Mouse (Mus musculus) heart, adult 2 months (tissue): ENCODE data around the gene Smg5. TPM values are rescaled to one million over a fixed set of nuclear protein-coding genes. Genes with fewer than 3 reads are reported as not detected.
A peak's percentile ranks its signal among the peaks of the same experiment; 100 is the strongest.
"Not testable (repeated sequence)": the region's sequence is repeated elsewhere in the genome, so short reads cannot be mapped to it uniquely, and the experiment has no call there.

Source experiments
- DNase-seq, 2 experiments: peaks; one replicate each; pipeline ENCODE4 v3.0.0; 2021
- H3K27ac ChIP-seq: fragments of 200-600 bp; 2 replicates; pipeline ENCODE4 v1.8.1; 2022
- H3K27me3 ChIP-seq: fragments of 200-500 bp; 2 replicates; pipeline ENCODE4 v1.6.1; 2012; ENCODE audit warnings: mild to moderate bottlenecking, low read length, inconsistent platforms, mixed read lengths; ENCODE audit not compliant: control insufficient read depth, insufficient read depth
- H3K36me3 ChIP-seq: fragments of 200-500 bp; 2 replicates; pipeline ENCODE4 v1.6.1; 2012; ENCODE audit warnings: low read length, inconsistent platforms; ENCODE audit not compliant: control insufficient read depth, insufficient read depth
- H3K4me1 ChIP-seq: fragments of 200-500 bp; 2 replicates; pipeline ENCODE4 v1.6.1; 2011; ENCODE audit warnings: low read length; ENCODE audit not compliant: control insufficient read depth, insufficient read depth
- H3K4me3 ChIP-seq: fragments of 200-600 bp; 2 replicates; pipeline ENCODE4 v1.8.1; 2022
- H3K79me2 ChIP-seq: fragments of 200-500 bp; replicated peaks from 2 replicates; pipeline ENCODE4 v1.6.1; 2012; ENCODE audit warnings: mild to moderate bottlenecking, inconsistent platforms, low read length, moderate library complexity, mixed read lengths; ENCODE audit not compliant: control insufficient read depth, insufficient read depth
- H3K9ac ChIP-seq: fragments of 200-500 bp; 2 replicates; pipeline ENCODE4 v1.6.1; 2012; ENCODE audit warnings: low read depth, mild to moderate bottlenecking, control low read depth, inconsistent platforms, low read length, mixed read lengths
- CTCF ChIP-seq: fragments of 200-600 bp; IDR thresholded peaks from 2 replicates; pipeline ENCODE4 v1.8.1; 2022; ENCODE audit warnings: antibody characterized with exemption, mild to moderate bottlenecking, moderate library complexity
- EP300 ChIP-seq: fragments of 200-500 bp; IDR thresholded peaks from 2 replicates; pipeline ENCODE4 v1.6.1; 2011; ENCODE audit warnings: low read depth, low read length, control low read depth; ENCODE audit not compliant: insufficient read depth
- POLR2A ChIP-seq: fragments of 200-500 bp; IDR thresholded peaks from 2 replicates; pipeline ENCODE4 v1.6.1; 2011; ENCODE audit warnings: mild to moderate bottlenecking, low read depth, low read length, control low read depth; ENCODE audit not compliant: insufficient read depth
- WGBS: fragments of 180-500 bp; shearing (Covaris S2); methylation state at CpG from one replicate; pipeline ENCODE4 v1.1.7; 2018; 5-methylcytosine and 5-hydroxymethylcytosine counted together
- intact Hi-C: fragments of 180-260 bp; cut with DNase I; formaldehyde crosslinking; loops from one replicate; pipeline ENCODE4 v1.15.1; 2025
- long read RNA-seq: library from polyadenylated mRNA; stranded (forward); transcript quantifications from one replicate; pipeline ENCODE4 v2.0.0, GENCODE M21; 2021
- polyA plus RNA-seq: library from polyadenylated mRNA; depleted of rRNA; stranded (reverse); fragments of >200 nt; gene quantifications from 2 replicates; pipeline ENCODE4 v1.2.3, GENCODE M21; 2012; rRNA removed
- total RNA-seq, 2 experiments: library from RNA; stranded (reverse); gene quantifications; 2 replicates each; pipeline ENCODE4 v1.2.3; 2021

Smg5 gene
- 10 to 100 TPM; 42.7 to 45.8 TPM for total RNA-seq
- polyA plus RNA-seq = 44.4 and 66.9 TPM in 2 replicates
- long read RNA-seq, full-length matches to known transcripts = 4 of 10 reads
- long read RNA-seq, partial matches to known transcripts = 2 of 10 reads
- long read RNA-seq, other reads (novel, unspliced or antisense) = 4 of 10 reads

DNA sequence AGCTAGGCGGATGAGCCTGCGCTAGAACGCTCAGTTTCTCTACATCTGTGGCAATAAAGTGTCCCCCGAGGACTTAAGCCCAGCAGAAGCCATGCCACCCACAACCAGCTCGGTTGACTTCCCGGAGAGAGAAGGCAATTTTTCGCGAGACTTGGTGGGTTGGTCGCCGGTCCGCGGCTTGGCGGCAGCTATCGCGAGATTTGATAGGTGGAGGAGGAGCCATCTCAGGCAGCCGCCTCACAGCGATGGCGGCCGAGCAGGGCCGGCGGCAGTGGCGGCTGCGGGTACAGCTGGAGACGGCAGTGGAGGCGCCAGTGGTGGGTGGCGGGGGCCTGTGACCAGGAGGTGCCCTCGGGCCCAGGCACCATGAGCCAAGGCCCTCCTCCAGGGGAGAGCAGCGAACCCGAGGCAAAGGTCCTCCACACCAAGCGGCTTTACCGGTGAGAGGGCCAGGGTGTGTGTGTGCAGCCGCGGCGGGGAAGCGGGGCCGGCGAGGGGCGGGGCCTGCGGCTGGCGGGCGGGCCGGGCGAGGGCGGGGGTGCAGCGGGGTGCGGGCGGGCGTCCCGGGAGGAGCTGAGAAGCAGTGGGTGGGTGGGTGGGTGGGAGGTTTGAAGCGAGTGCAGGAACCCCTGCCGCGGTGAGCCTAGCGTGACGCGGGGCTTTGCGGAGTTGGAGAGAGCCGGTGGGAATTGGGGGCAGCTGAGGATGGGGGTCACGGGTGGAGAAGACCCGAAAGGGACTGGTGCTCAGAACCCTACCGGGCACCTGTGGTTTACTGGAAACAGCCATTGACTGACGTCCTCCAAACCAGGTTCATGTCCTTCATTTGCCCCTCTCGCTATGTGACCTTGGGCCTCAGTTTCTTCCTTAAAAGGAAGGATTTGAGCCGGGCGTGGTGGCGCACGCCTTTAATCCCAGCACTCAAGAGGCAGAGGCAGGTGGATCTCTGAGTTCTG lies at the start of gene Smg5, which contains the start of gene Tmem79:
TSS of gene Smg5 (plus strand) at position 203 of the 956 bp plus-strand sequence.
TSS of gene Tmem79 (minus strand) at position 91 of the 956 bp plus-strand sequence.
- WGBS = under 1% methylated on average over 59 of the region's 66 CpGs
- Histone ChIP-seq H3K4me1 (peaks cover 6% of the 10 kb centered on the region), H3K79me2 (no peaks in the 10 kb centered on the region; the same call in 1 of the 2 replicates), H3K36me3 (no peaks in the 10 kb centered on the region), H3K9ac (peak within 1 kb of the TSS; percentile 95), H3K4me3 (peak within 1 kb of the TSS; percentile 85), H3K27me3 (no peaks in the 10 kb centered on the region), H3K27ac (peak within 1 kb of the TSS; percentile 99)
- peak; percentile 97 to 98 for DNase-seq
- TF ChIP-seq EP300 (no peak), POLR2A (peak; percentile 99)
- intact Hi-C loops = loop anchor here (5.0 kb wide), 1 partner anchor 39 kb away; the partner anchor contains the start of genes Cct3 and Tsacc

DNA sequence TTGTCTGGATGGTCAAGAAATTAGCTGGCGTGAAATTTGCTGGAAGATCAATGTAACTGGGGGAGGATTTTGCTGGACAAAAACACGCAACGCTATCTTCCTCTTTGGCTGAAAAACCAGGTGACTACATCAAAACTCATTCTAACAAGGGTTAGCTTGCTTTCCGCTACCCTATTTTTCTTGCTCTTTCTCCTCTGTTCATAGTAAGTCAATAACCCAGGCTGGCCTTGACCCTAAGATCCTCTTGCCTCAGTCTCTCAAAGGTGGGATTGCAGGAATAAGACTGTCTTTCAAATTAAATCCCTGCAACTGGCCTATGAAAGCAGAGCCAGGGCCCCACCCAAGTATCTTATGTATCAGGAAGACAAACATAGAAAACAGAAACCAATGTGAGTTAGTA lies 49.0 kb upstream of the Smg5 start, which contains the start of gene Gm38392:
TSS of gene Gm38392 (minus strand) at position 101 of the 400 bp plus-strand sequence.
- intact Hi-C loops = no loop called here
- no peaks in the 10 kb centered on the region for H3K27me3 ChIP-seq
- no peaks in the 10 kb centered on the region for H3K4me1 ChIP-seq
- H3K4me3 ChIP-seq = no peak within 1 kb of the TSS
- no peaks in the 10 kb centered on the region for H3K79me2 ChIP-seq
- TF ChIP-seq EP300 (no peak), CTCF (no peak), POLR2A (no peak)
- H3K36me3 ChIP-seq = no peaks in the 10 kb centered on the region
- no peak within 1 kb of the TSS for H3K27ac ChIP-seq
- DNase-seq = no peak
- H3K9ac ChIP-seq = no peak within 1 kb of the TSS
- 96% methylated on average over 4 of the region's 4 CpGs for WGBS

DNA sequence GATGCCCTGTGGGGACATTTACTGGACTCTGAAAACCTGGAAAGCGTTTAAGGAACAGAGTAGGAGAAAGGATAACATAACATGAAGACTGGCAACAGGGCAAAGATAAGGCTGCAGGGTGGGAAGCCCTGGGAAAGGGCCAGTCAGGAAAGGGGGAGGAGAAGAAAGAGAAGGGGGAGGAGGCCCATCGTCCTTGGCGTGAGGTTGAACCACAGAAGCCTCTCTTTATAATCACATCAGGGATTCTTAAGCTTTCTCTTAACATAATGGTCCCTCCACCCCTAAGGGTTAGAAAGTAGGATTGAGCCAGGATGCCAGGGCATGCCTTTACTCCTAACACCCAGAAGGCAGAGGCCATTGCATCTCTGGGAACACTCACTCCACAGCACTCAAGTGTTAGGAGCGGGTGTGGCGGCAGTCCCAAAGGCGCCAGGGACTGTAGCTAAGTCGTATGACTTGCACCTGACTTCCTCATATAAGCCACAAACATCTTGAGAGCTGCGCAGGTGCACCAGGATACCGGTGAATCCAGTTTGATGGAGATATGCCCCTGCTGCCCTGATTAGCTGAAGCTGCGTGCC lies 47.8 kb upstream of the Smg5 start:
- WGBS = 66% methylated on average over 10 of the region's 10 CpGs
- H3K27ac ChIP-seq, intact Hi-C loops: not testable (repeated sequence)

DNA sequence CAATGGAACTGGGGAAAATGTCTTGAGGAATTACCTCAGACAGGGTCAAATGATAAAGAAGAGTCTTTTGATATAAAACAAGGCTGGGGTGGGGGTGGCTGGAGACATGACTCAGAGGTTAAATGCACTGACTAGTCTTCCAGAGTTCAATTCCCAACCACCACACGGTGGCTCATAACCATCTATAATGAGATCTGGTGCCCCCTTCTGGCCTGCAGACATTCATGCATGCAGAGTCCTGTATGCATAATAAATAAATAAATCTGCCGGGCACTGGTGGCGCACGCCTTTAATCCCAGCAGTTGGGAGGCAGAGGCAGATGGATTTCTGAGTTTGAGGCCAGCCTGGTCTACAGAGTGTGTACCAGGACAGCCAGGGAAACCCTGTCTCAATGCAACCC lies 44.1 kb upstream of the Smg5 start:
- TF ChIP-seq CTCF = peak; percentile 60
- TF ChIP-seq EP300 = no peak
- no peaks in the 10 kb centered on the region for H3K79me2 ChIP-seq
- H3K36me3 ChIP-seq = no peaks in the 10 kb centered on the region
- no peak overlapping the region for H3K9ac ChIP-seq
- H3K27me3 ChIP-seq = no peaks in the 10 kb centered on the region
- no peak for DNase-seq
- no peaks in the 10 kb centered on the region for H3K4me1 ChIP-seq
- 61% methylated on average over 4 of the region's 4 CpGs for WGBS
- no peak overlapping the region for H3K4me3 ChIP-seq
- no peak overlapping the region for H3K27ac ChIP-seq
- intact Hi-C loops = no loop called here

More for the DNA sequence above, 47.8 kb upstream of the Smg5 start:
- not testable (repeated sequence) for H3K36me3 ChIP-seq, H3K79me2 ChIP-seq, H3K9ac ChIP-seq, H3K4me3 ChIP-seq, H3K4me1 ChIP-seq, DNase-seq, H3K27me3 ChIP-seq

DNA sequence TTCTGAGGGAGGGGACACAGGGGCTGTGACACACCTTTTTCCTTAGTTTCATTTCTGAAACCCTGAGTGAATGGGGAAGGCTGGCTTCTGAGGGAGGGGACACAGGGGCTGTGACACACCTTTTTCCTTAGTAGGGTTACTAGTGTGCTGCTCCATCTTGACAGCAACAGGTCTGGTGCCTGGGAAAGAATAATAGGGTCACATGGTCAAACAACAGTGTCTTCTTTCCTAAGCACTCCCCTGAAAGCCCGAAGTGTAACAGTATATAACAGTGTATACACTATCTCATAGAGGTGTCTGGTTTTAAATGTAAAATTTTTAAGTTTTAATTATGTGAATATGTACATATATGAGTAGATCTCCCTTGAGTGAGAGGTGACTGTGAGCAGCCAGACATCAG lies 40.8 kb upstream of the Smg5 start:
- not testable (repeated sequence) for H3K27ac ChIP-seq, H3K27me3 ChIP-seq, DNase-seq, H3K9ac ChIP-seq, H3K4me1 ChIP-seq, H3K79me2 ChIP-seq, H3K36me3 ChIP-seq, H3K4me3 ChIP-seq
- intact Hi-C loops = loop anchor here (5.0 kb wide), 1 partner anchor 42 kb away; the partner anchor contains the start of genes Smg5 and Tmem79
- 69% methylated on average over 1 of the region's 1 CpGs for WGBS
